Mouse (Mus musculus) liver, embryonic 14.5 days (tissue): ENCODE measurements around the gene Ubtd2. TPM values are rescaled to one million over a fixed set of nuclear protein-coding genes. Genes with fewer than 3 reads are reported as not detected.

Source experiments
- ATAC-seq: fragments of 200-750 bp; cut with Nextera tagmentation; 2 replicates; pipeline ENCODE4 v1.8.0; 2017; ENCODE audit warnings: moderate number of reproducible peaks, mild to moderate bottlenecking, moderate library complexity; ENCODE audit not compliant: insufficient read depth
- DNase-seq, 3 experiments: peaks; one replicate each; pipeline ENCODE4 v3.0.0-alpha.2; 2012 to 2013; ENCODE audit warnings: low read depth in 3 of 3, low spot score in 3 of 3
- H3K27ac ChIP-seq: fragments of 300-500 bp; sonication (generic); 2 replicates; pipeline ENCODE4 v1.5.1; 2014; ENCODE audit warnings: moderate library complexity, mild to moderate bottlenecking, control low read depth, inconsistent platforms
- H3K27me3 ChIP-seq: fragments of 300-500 bp; sonication (generic); 2 replicates; pipeline ENCODE4 v1.6.1; 2014; ENCODE audit warnings: mild to moderate bottlenecking, low read length, moderate library complexity; ENCODE audit not compliant: control insufficient read depth, insufficient read depth
- H3K36me3 ChIP-seq: fragments of 300-500 bp; sonication (generic); replicated peaks from 2 replicates; pipeline ENCODE4 v1.6.1; 2014; ENCODE audit warnings: low read depth; ENCODE audit not compliant: control insufficient read depth, insufficient read depth
- H3K4me1 ChIP-seq, 2 experiments: fragments of 200-500 bp in 1 of 2; fragments of 300-500 bp in 1 of 2; sonication (generic) in 1 of 2; replicated peaks; 2 replicates each; pipeline ENCODE4 v1.6.1; 2012 to 2014; ENCODE audit warnings: antibody characterized with exemption in 1 of 2, inconsistent platforms in 1 of 2, low read length in 1 of 2; ENCODE audit not compliant: control insufficient read depth in 2 of 2, insufficient read depth in 2 of 2
- H3K4me2 ChIP-seq: fragments of 300-500 bp; sonication (generic); 2 replicates; pipeline ENCODE4 v1.6.1; 2014; ENCODE audit warnings: low read depth, mild to moderate bottlenecking, control low read depth, moderate library complexity
- H3K4me3 ChIP-seq, 2 experiments: fragments of 200-500 bp in 1 of 2; fragments of 300-500 bp in 1 of 2; sonication (generic) in 1 of 2; 2 replicates each; pipeline ENCODE4 v1.5.1; 2012 to 2014; ENCODE audit warnings: low read depth in 2 of 2, low read length in 2 of 2, mild to moderate bottlenecking in 2 of 2, control low read depth in 1 of 2, inconsistent platforms in 1 of 2, moderate library complexity in 1 of 2; ENCODE audit not compliant: insufficient read depth in 1 of 2
- H3K9ac ChIP-seq: fragments of 300-500 bp; sonication (generic); replicated peaks from 2 replicates; pipeline ENCODE4 v1.6.1; 2014; ENCODE audit warnings: mild to moderate bottlenecking, control low read depth, moderate library complexity
- H3K9me3 ChIP-seq: fragments of 300-500 bp; sonication (generic); 2 replicates; pipeline ENCODE4 v1.6.1; 2016; ENCODE audit warnings: low read length, mixed read lengths; ENCODE audit not compliant: control insufficient read depth
- CTCF ChIP-seq: IDR thresholded peaks from 2 replicates; pipeline ENCODE4 v1.5.1; 2016; ENCODE audit warnings: antibody characterized with exemption, low read depth, control low read depth
- EP300 ChIP-seq: IDR thresholded peaks from 2 replicates; pipeline ENCODE4 v1.6.1; 2016; ENCODE audit warnings: antibody characterized with exemption, low read depth
- WGBS: fragments of 180-500 bp; shearing (Covaris S2); extraction: QIAGEN DNeasy Blood & Tissue Kit; methylation state at CpG from one replicate; pipeline ENCODE4 v1.1.7; 2014; ENCODE audit not compliant: insufficient replicate concordance; 5-methylcytosine and 5-hydroxymethylcytosine counted together
- polyA plus RNA-seq, 2 experiments: library from polyadenylated mRNA; depleted of rRNA in 1 of 2; stranded (reverse) in 1 of 2; unstranded in 1 of 2; fragments of >200 nt; fragmentation: Nextera tagmentation in 1 of 2; extraction: Ambion mirVana in 1 of 2; gene quantifications; 2 replicates each; pipeline versions ENCODE4 v1.2.1 to v1.2.3; 2012 to 2014

Ubtd2 gene
- polyA plus RNA-seq, 2 experiments: 2.8 to 3.2 TPM

DNA sequence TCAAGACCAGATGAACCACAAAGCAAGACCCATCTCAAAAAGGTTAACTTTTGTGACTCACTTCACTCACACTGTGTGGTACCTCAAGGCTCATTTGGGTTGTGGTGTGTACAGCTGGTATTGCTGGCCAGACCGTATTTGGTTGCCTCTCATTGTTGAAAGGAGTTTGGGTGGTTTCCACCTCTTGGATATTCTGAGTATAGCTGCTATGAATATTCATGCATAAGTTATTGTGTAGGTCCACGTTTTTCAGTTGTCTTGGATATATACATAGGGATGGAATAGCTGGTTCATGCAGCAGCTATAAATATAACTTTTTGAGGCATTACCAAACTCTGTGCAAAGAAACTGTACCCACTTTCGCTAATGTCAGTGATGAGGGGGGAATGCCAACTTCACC, 12.6 kb upstream of the Ubtd2 start:
- WGBS: 56% methylated on average over 3 of the region's 3 CpGs
- Histone ChIP-seq H3K4me3 (no peak overlapping the region), H3K4me2 (no peak overlapping the region), H3K27ac (no peak overlapping the region), H3K9me3 (no peaks in the 10 kb centered on the region), H3K27me3 (no peaks in the 10 kb centered on the region), H3K36me3 (no peaks in the 10 kb centered on the region), H3K4me1 (peaks cover 0 to 5% of the 10 kb centered on the region in 2 experiments; a peak in 2 of 4 replicates), H3K9ac (no peak overlapping the region)
- TF ChIP-seq CTCF (no peak), EP300 (no peak)
- ATAC-seq (no peak), DNase-seq (no peak)

GRCm38 (mm10) chr11:32444266-32444665, 10.9 kb upstream of the Ubtd2 start:
- no peak overlapping the region for H3K4me3 ChIP-seq
- no peaks in the 10 kb centered on the region for H3K36me3 ChIP-seq
- H3K27me3 ChIP-seq: no peaks in the 10 kb centered on the region
- 32% methylated on average over 1 of the region's 1 CpGs for WGBS
- H3K9me3 ChIP-seq: no peaks in the 10 kb centered on the region
- no peak for DNase-seq
- TF ChIP-seq EP300 (no peak), CTCF (no peak)
- H3K27ac ChIP-seq: no peak overlapping the region
- H3K9ac ChIP-seq: no peak overlapping the region
- H3K4me1 ChIP-seq: peaks cover 0 to 5% of the 10 kb centered on the region in 2 experiments; a peak in 2 of 4 replicates
- no peak for ATAC-seq
- H3K4me2 ChIP-seq: no peak overlapping the region

DNA sequence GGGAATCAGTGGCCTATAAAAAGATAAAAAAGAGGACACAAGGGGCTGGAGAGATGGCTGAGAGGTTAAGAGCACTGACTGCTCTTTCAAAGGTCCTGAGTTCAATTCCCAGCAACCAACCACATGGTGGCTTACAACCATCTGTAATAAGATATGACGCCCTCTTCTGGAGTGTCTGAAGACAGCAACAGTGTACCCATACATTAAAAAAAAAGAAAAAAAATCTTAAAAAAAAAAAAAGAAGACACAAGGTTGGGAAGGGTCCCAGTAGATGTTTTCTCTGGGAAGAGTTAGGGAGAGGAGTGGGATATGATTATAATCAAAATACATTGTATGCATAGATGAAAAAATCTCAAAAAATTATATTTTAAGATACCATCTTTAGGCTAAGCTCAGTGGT, 10.0 kb upstream of the Ubtd2 start:
- Histone ChIP-seq H3K4me3 (no peak overlapping the region), H3K9ac (no peak overlapping the region), H3K9me3 (no peaks in the 10 kb centered on the region), H3K27me3 (no peaks in the 10 kb centered on the region), H3K36me3 (no peaks in the 10 kb centered on the region), H3K4me2 (no peak overlapping the region), H3K4me1 (peaks cover 0 to 5% of the 10 kb centered on the region in 2 experiments; a peak in 2 of 4 replicates), H3K27ac (no peak overlapping the region)
- TF ChIP-seq EP300 (no peak), CTCF (no peak)
- ATAC-seq (no peak), DNase-seq (no peak)
- WGBS: 40% methylated on average over 1 of the region's 1 CpGs

DNA sequence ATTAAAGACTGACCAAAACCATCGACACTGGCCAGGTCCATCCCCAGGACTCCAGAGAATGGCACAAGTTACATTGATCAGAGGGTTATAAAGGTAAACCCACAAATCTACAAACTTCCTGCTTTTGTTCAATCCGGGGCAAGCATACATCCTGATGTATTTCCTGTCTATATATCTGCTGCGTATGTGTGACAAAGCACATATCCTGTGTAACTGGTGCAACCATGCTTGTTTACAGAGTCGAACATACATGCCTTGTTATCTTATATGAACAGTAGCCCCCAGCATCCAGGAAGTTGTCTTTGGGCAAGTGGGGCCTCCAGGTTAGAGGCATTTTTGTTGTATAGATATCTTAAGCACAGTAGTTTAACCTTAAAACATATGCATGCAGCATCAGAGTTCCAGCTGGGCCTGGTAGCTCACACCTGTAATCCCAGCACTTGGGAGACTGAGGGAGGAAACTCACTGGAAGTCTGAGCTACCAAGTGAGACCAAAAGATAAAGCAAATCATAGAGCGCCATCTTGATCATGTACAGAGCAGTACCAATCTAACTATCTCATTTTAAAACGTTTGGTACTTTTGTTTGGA, 9.4 kb upstream of the Ubtd2 start:
- Histone ChIP-seq H3K36me3 (no peaks in the 10 kb centered on the region), H3K4me3 (no peak overlapping the region), H3K4me2 (no peak overlapping the region), H3K4me1 (peaks cover 0 to 5% of the 10 kb centered on the region in 2 experiments; a peak in 2 of 4 replicates), H3K27me3 (no peaks in the 10 kb centered on the region), H3K27ac (no peak overlapping the region), H3K9ac (no peak overlapping the region), H3K9me3 (no peaks in the 10 kb centered on the region)
- 22% methylated on average over 6 of the region's 6 CpGs for WGBS
- TF ChIP-seq CTCF: no peak
- TF ChIP-seq EP300: peak; percentile 30; the same call in 1 of the 2 replicates
- no peak for DNase-seq
- ATAC-seq: no peak

GRCm38 (mm10) chr11:32450216-32450615, 5.0 kb upstream of the Ubtd2 start:
- H3K9me3 ChIP-seq: no peaks in the 10 kb centered on the region
- H3K27me3 ChIP-seq: no peaks in the 10 kb centered on the region
- ATAC-seq (no peak), DNase-seq (peak in 1 of 3 experiments; percentile 18)
- H3K36me3 ChIP-seq: no peaks in the 10 kb centered on the region
- no peak overlapping the region for H3K4me3 ChIP-seq
- H3K4me1 ChIP-seq: peaks cover 4 to 8% of the 10 kb centered on the region in 2 experiments
- TF ChIP-seq CTCF (peak; percentile 81), EP300 (no peak)
- WGBS: 0% methylated on average over 1 of the region's 1 CpGs
- no peak overlapping the region for H3K27ac ChIP-seq
- H3K9ac ChIP-seq: no peak overlapping the region
- H3K4me2 ChIP-seq: no peak overlapping the region
